Mouse (Mus musculus) bone marrow, adult 2 months (tissue): Measurements from ENCODE around the gene Gba2.

Experiments used
- CTCF ChIP-seq: fragments of 200-500 bp; IDR thresholded peaks from 2 replicates; pipeline ENCODE4 v1.5.1; 2011; ENCODE audit warnings: low read length, control low read depth; ENCODE audit not compliant: control insufficient read depth, insufficient read depth
- POLR2A ChIP-seq: fragments of 200-500 bp; IDR thresholded peaks from 2 replicates; pipeline ENCODE4 v1.6.1; 2011; ENCODE audit warnings: low read depth, mild to moderate bottlenecking, control low read depth, low read length, borderline replicate concordance; ENCODE audit not compliant: control insufficient read depth

- TF ChIP-seq POLR2A (no peak), CTCF (no peak)
Measured at GRCm38 (mm10) chr4:43560243-43560611, 18.4 kb downstream of the Gba2 start.
